Mouse (Mus musculus) MEL (cell line): Measurements from ENCODE around the gene Prdm10. TPM values are rescaled to one million over a fixed set of nuclear protein-coding genes. Genes with fewer than 3 reads are reported as not detected.

Source experiments
- DNase-seq: peaks from one replicate; pipeline ENCODE4 v3.0.0; 2011; ENCODE audit warnings: low read depth, low spot score
- H3K27ac ChIP-seq: 2 replicates; pipeline ENCODE4 v1.5.1; 2012; ENCODE audit warnings: low read depth, mild to moderate bottlenecking, control low read depth, low read length, moderate library complexity; ENCODE audit not compliant: control insufficient read depth
- H3K27me3 ChIP-seq, 2 experiments: fragments of 150-350 bp in 1 of 2; sonication (generic) in 1 of 2; 2 replicates each; pipeline ENCODE4 v1.6.1; 2012; ENCODE audit warnings: low read length in 2 of 2, mild to moderate bottlenecking in 2 of 2, improper control_type of control experiment in 1 of 2, moderate library complexity in 1 of 2; ENCODE audit not compliant: insufficient read depth in 2 of 2, control insufficient read depth in 1 of 2
- H3K36me3 ChIP-seq, 2 experiments: 2 replicates each; pipeline ENCODE4 v1.6.1; 2012 to 2014; ENCODE audit warnings: low read length in 2 of 2, improper control_type of control experiment in 1 of 2, inconsistent platforms in 1 of 2, mild to moderate bottlenecking in 1 of 2; ENCODE audit not compliant: insufficient read depth in 2 of 2, control insufficient read depth in 1 of 2
- H3K4me1 ChIP-seq, 2 experiments: fragments of 150-350 bp in 1 of 2; sonication (generic) in 1 of 2; 2 replicates each; pipeline ENCODE4 v1.6.1; 2012; ENCODE audit warnings: low read length in 2 of 2, improper control_type of control experiment in 1 of 2, mild to moderate bottlenecking in 1 of 2; ENCODE audit not compliant: insufficient read depth in 2 of 2, control insufficient read depth in 1 of 2
- H3K4me3 ChIP-seq, 2 experiments: fragments of 150-350 bp in 1 of 2; sonication (generic) in 1 of 2; 2 replicates each; pipeline ENCODE4 v1.5.1; 2012; ENCODE audit warnings: low read depth in 2 of 2, low read length in 2 of 2, mild to moderate bottlenecking in 2 of 2, moderate library complexity in 2 of 2, control low read depth in 1 of 2, improper control_type of control experiment in 1 of 2; ENCODE audit not compliant: control insufficient read depth in 1 of 2, insufficient read depth in 1 of 2
- H3K79me2 ChIP-seq: 2 replicates; pipeline ENCODE4 v1.6.1; 2012; ENCODE audit warnings: mild to moderate bottlenecking, low read length, moderate library complexity; ENCODE audit not compliant: control insufficient read depth, poor library complexity, insufficient read depth
- H3K9ac ChIP-seq: 2 replicates; pipeline ENCODE4 v1.6.1; 2012; ENCODE audit warnings: low read depth, mild to moderate bottlenecking, control low read depth, low read length, moderate library complexity; ENCODE audit not compliant: control insufficient read depth, poor library complexity, severe bottlenecking
- H3K9me3 ChIP-seq: fragments of 150-350 bp; sonication (generic); replicated peaks from 2 replicates; pipeline ENCODE4 v1.6.1; 2012; ENCODE audit warnings: mild to moderate bottlenecking, low read length, improper control_type of control experiment, moderate library complexity; ENCODE audit not compliant: insufficient read depth
- BHLHE40 ChIP-seq: IDR thresholded peaks from 2 replicates; pipeline ENCODE4 v1.6.1; 2012; ENCODE audit warnings: low read depth, mild to moderate bottlenecking, inconsistent platforms, low read length, improper control_type of control experiment, borderline replicate concordance
- CTCF ChIP-seq, 3 experiments: IDR thresholded peaks in 2 of 3; conservative IDR thresholded peaks in 1 of 3; 2 replicates each; pipeline ENCODE4 v1.5.1; 2011 to 2012; ENCODE audit warnings: low read length in 3 of 3, low read depth in 2 of 3, mild to moderate bottlenecking in 2 of 3, improper control_type of control experiment in 1 of 3, inconsistent platforms in 1 of 3, mixed read lengths in 1 of 3, moderate library complexity in 1 of 3; ENCODE audit not compliant: control insufficient read depth in 1 of 3, insufficient read depth in 1 of 3, poor library complexity in 1 of 3, severe bottlenecking in 1 of 3
- EP300 ChIP-seq, 2 experiments: IDR thresholded peaks; 2 replicates each; pipeline ENCODE4 v1.6.1; 2011; ENCODE audit warnings: improper control_type of control experiment in 2 of 2, low read length in 2 of 2, low read depth in 1 of 2, mild to moderate bottlenecking in 1 of 2
- ETS1 ChIP-seq: IDR thresholded peaks from 2 replicates; pipeline ENCODE4 v1.6.1; 2012; ENCODE audit warnings: low read depth, mild to moderate bottlenecking, inconsistent platforms, low read length, improper control_type of control experiment, moderate library complexity
- GATA1 ChIP-seq: IDR thresholded peaks from 2 replicates; pipeline ENCODE4 v1.6.1; 2011; ENCODE audit warnings: low read depth, low read length, improper control_type of control experiment
- JUND ChIP-seq: IDR thresholded peaks from 2 replicates; pipeline ENCODE4 v1.6.1; 2011; ENCODE audit warnings: low read depth, mild to moderate bottlenecking, improper control_type of control experiment, low read length
- KAT2A ChIP-seq: conservative IDR thresholded peaks from 2 replicates; pipeline ENCODE4 v1.6.1; 2012; ENCODE audit warnings: low read depth, low read length, improper control_type of control experiment, inconsistent platforms
- MAFK ChIP-seq: IDR thresholded peaks from 2 replicates; pipeline ENCODE4 v1.6.1; 2011; ENCODE audit warnings: low read depth, mild to moderate bottlenecking, low read length, improper control_type of control experiment, borderline replicate concordance
- MAZ ChIP-seq: IDR thresholded peaks from 2 replicates; pipeline ENCODE4 v1.6.1; 2012; ENCODE audit warnings: low read depth, mild to moderate bottlenecking, inconsistent platforms, low read length, improper control_type of control experiment
- SIN3A ChIP-seq: IDR thresholded peaks from 2 replicates; pipeline ENCODE4 v1.6.1; 2012; ENCODE audit warnings: low read length, improper control_type of control experiment, inconsistent platforms
- SMC3 ChIP-seq: IDR thresholded peaks from 2 replicates; pipeline ENCODE4 v1.6.1; 2011; ENCODE audit warnings: low read depth, low read length, improper control_type of control experiment
- TAL1 ChIP-seq: IDR thresholded peaks from 2 replicates; pipeline ENCODE4 v1.6.1; 2012; ENCODE audit warnings: mild to moderate bottlenecking, inconsistent platforms, low read length, moderate library complexity, mixed read lengths
- TBP ChIP-seq: IDR thresholded peaks from 2 replicates; pipeline ENCODE4 v1.8.0; 2011; ENCODE audit warnings: low read depth, low read length, improper control_type of control experiment
- TCF12 ChIP-seq: IDR thresholded peaks from 2 replicates; pipeline ENCODE4 v1.6.1; 2014; ENCODE audit warnings: low read depth, mild to moderate bottlenecking, inconsistent platforms, low read length, improper control_type of control experiment, moderate library complexity
- USF1 ChIP-seq: IDR thresholded peaks from 2 replicates; pipeline ENCODE4 v1.6.1; 2014; ENCODE audit warnings: low read depth, mild to moderate bottlenecking, inconsistent platforms, low read length, improper control_type of control experiment, moderate library complexity
- ZMIZ1 ChIP-seq: IDR thresholded peaks from 2 replicates; pipeline ENCODE4 v1.6.1; 2012; ENCODE audit warnings: low read depth, mild to moderate bottlenecking, inconsistent platforms, low read length, improper control_type of control experiment, moderate library complexity
- polyA plus RNA-seq, 2 experiments: library from polyadenylated mRNA; stranded (reverse) in 1 of 2; unstranded in 1 of 2; fragments of >175 nt in 1 of 2; fragments of >200 nt in 1 of 2; gene quantifications; 2 replicates each; pipeline versions ENCODE4 v1.2.1 to v1.2.4; 2012; ENCODE audit warnings: low replicate concordance in 2 of 2, low read depth in 1 of 2; ENCODE audit not compliant: insufficient read length in 2 of 2, insufficient read depth in 1 of 2, missing spikeins in 1 of 2
- total RNA-seq: library from RNA; depleted of rRNA; stranded (reverse); fragments of 300-350 nt; gene quantifications from 2 replicates; pipeline ENCODE4 v1.2.3, GENCODE M21; 2012

Gene Prdm10
- total and polyA plus RNA-seq, 3 experiments = 3.4 to 8.7 TPM; not detected in 1

DNA sequence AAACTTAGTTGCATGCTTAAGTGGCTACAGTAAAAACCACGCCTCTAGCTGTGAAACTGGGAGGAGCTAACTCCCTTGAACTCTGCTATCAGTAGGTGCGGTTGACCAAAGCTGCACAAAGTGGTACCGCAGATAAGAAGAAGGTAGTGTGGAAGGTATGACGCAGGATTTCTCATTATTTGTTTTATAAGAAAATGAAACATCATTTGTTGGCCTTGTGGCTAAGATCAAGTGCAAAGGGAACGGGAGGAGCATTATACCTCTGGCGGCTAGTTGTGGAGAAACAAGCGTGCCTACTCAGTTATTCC, 25.7 kb upstream of the Prdm10 start (continued):
- 0 out of 2 replicates have a peak, but pooled peaks have one; percentile 14 for TF ChIP-seq ZMIZ1

DNA sequence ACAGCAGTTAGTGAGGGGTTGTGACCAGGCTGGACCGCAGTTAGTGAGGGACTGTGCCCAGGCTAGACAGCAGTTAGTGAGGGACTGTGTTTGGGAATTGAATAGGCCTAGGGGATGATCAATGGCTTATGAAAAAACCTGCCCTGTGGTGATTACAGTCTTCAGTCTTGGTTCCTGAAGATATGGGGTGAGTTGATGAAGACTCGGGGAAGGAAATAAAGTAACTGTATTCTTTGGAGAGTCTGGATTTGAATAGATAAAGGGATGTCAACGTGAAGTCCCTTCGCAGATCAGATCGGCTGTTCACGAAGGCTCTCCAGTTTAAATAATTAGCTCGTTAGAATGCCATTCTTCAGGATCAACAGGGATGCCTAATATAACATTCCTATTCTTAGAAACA, 24.4 kb upstream of the Prdm10 start:
- Histone ChIP-seq H3K9me3 (no peaks in the 10 kb centered on the region), H3K4me1 (peaks cover 15 to 30% of the 10 kb centered on the region in 2 experiments), H3K79me2 (peaks cover 1% of the 10 kb centered on the region; the same call in 1 of the 2 replicates), H3K4me3 (no peak overlapping the region), H3K27ac (peak overlapping the region; percentile 33), H3K27me3 (no peaks in the 10 kb centered on the region), H3K9ac (no peak overlapping the region), H3K36me3 (peaks cover 0 to 28% of the 10 kb centered on the region in 2 experiments; a peak in 2 of 4 replicates)
- no peak for DNase-seq
- TF ChIP-seq TAL1 (peak; percentile 50), TCF12 (peak; percentile 71), ETS1 (peak; percentile 31; the same call in 1 of the 2 replicates), GATA1 (peak; percentile 73), EP300 (IDR thresholded peaks at IDR 0.05; ENCODE audit: low read depth in 1 of 2, low read length in 2 of 2) (peak; percentile 55 to 77), TBP (no peak), SMC3 (no peak)

DNA sequence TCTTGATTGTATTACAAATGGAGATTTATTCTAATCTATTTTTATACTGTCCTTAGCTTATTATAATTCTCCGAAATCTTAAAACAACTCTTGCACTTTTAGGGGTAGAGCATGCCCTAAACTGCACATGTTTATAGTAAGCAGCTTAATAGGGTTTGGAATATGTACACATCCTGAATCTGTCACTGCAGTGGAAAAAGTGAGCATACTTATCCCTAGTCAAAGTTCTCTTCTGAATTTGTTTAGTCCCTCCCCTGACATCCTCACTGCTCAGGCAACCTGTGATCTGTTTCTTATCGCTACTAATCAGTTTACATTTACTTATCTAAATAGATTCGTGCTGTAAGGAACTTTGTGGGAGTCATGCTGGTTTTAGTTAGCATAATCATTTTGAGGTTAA, 22.1 kb upstream of the Prdm10 start:
- peak; percentile 38; the same call in 1 of the 2 replicates for TF ChIP-seq GATA1
- TF ChIP-seq TBP = no peak
- Histone ChIP-seq H3K9me3 (no peaks in the 10 kb centered on the region), H3K4me1 (peaks cover 11 to 24% of the 10 kb centered on the region in 2 experiments), H3K27me3 (no peaks in the 10 kb centered on the region), H3K27ac (no peak overlapping the region), H3K9ac (no peak overlapping the region), H3K36me3 (peaks cover 0 to 21% of the 10 kb centered on the region in 2 experiments; a peak in 2 of 4 replicates), H3K4me3 (no peak overlapping the region), H3K79me2 (no peaks in the 10 kb centered on the region; the same call in 1 of the 2 replicates)
- DNase-seq = no peak

DNA sequence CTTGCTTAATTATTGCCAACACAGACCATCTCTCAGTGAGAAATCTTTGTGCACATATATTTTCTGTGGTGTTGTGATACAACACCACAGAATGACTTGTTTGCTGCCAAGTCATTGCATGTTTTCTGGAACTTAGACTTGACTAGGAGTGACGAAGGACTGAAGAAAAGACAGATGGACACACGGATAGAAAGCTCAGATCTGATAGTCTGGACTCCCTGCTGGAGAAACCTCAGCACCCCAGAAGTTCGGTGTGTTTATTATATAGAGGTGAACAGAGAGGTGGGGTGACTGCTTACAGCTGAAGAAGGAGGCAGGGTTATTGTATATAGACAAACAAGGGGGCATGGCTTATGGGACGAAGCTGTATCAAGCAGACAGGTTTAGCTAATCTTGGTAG, 20.1 kb upstream of the Prdm10 start:
- DNase-seq = no peak
- H3K4me3 ChIP-seq = no peak overlapping the region
- no peak overlapping the region for H3K27ac ChIP-seq

More for the DNA sequence above, 20.1 kb upstream of the Prdm10 start:
- peaks cover 11 to 20% of the 10 kb centered on the region in 2 experiments for H3K4me1 ChIP-seq
- no peaks in the 10 kb centered on the region for H3K79me2 ChIP-seq
- H3K27me3 ChIP-seq = no peaks in the 10 kb centered on the region
- H3K36me3 ChIP-seq = peaks cover 0 to 17% of the 10 kb centered on the region in 2 experiments; a peak in 2 of 4 replicates
- H3K9ac ChIP-seq = no peak overlapping the region
- H3K9me3 ChIP-seq = no peaks in the 10 kb centered on the region
- no peak for TF ChIP-seq JUND
- no peak for TF ChIP-seq USF1
- TF ChIP-seq GATA1 = no peak
- no peak for TF ChIP-seq KAT2A
- no peak for TF ChIP-seq BHLHE40
- TF ChIP-seq MAZ = no peak
- no peak for TF ChIP-seq CTCF (IDR thresholded peaks at IDR 0.05 in 2 of 3, conservative IDR thresholded peaks at IDR 0.05 in 1 of 3; ENCODE audit: control insufficient read depth in 1 of 3, insufficient read depth in 1 of 3, low read depth in 2 of 3, low read length in 3 of 3, poor library complexity in 1 of 3, severe bottlenecking in 1 of 3)
- TF ChIP-seq SIN3A = no peak
- no peak for TF ChIP-seq ETS1
- no peak for TF ChIP-seq MAFK
- no peak for TF ChIP-seq SMC3
- TF ChIP-seq EP300 (IDR thresholded peaks at IDR 0.05; ENCODE audit: low read depth in 1 of 2, low read length in 2 of 2) = no peak
